13 mouse cellular contexts compared by ENCODE assay signal in genomic region chr2:78580013-78580412, GRCm38 (mm10).
DNase-seq lines count a peak whose midpoint lies in the region; ATAC-seq and TF ChIP-seq lines count a peak whose summit lies in the region.
"Had no signal": no experiment of that assay in that cellular context is flagged by ENCODE, and none has a peak within 500 bp of the region (broad histone marks: within the 10 kb centered on the region; RNA-seq: fewer than 3 reads in every experiment).

No protein-coding gene starts in this region.

- no peak overlapping the region for H3K4me2 ChIP-seq in kidney, postnatal 0 days (ENCODE audit: low read length)
- no peak overlapping the region for H3K4me2 ChIP-seq in kidney, embryonic 14.5 days (replicated peaks; ENCODE audit: low read depth, low read length)
- no peak overlapping the region for H3K4me2 ChIP-seq in hindbrain, embryonic 16.5 days (ENCODE audit: low read length)
- H3K4me2 ChIP-seq: heart, embryonic 15.5 days; midbrain, embryonic 15.5 days had no signal

- no peak overlapping the region for H3K4me3 ChIP-seq in kidney, postnatal 0 days (replicated peaks; ENCODE audit: low read depth, low read length)
- no peak overlapping the region for H3K4me3 ChIP-seq in kidney, embryonic 14.5 days (ENCODE audit: low read length)
- no peak overlapping the region for H3K4me3 ChIP-seq in hindbrain, embryonic 16.5 days (ENCODE audit: low read length)
- H3K4me3 ChIP-seq: heart, embryonic 15.5 days; midbrain, embryonic 15.5 days had no signal

- H3K27ac ChIP-seq in kidney, postnatal 0 days: no peak overlapping the region
- no peak overlapping the region for H3K27ac ChIP-seq in kidney, embryonic 14.5 days (ENCODE audit: low read depth, low read length)
- no peak overlapping the region for H3K27ac ChIP-seq in hindbrain, embryonic 16.5 days (ENCODE audit: low read depth, low read length)
- H3K27ac ChIP-seq: heart, embryonic 15.5 days; midbrain, embryonic 15.5 days had no signal

- H3K9ac ChIP-seq in kidney, postnatal 0 days (ENCODE audit: low read depth, low read length): no peak overlapping the region
- H3K9ac ChIP-seq in kidney, embryonic 14.5 days (ENCODE audit: low read depth, low read length): no peak overlapping the region
- no peak overlapping the region for H3K9ac ChIP-seq in hindbrain, embryonic 16.5 days (ENCODE audit: low read depth, low read length)
- H3K9ac ChIP-seq: heart, embryonic 15.5 days; midbrain, embryonic 15.5 days had no signal

- no peak for TF ChIP-seq CTCF in kidney, postnatal 0 days (IDR thresholded peaks at IDR 0.05; ENCODE audit: low read depth)

- ATAC-seq in kidney, postnatal 0 days (replicated peaks; ENCODE audit: low FRiP score, low read depth): no peak
- ATAC-seq in kidney, embryonic 14.5 days (ENCODE audit: low FRiP score, low TSS enrichment): no peak
- ATAC-seq in hematopoietic stem cell, adult 5-6 weeks (replicated peaks in 1 of 2; ENCODE audit: insufficient read depth in 1 of 2, low FRiP score in 2 of 2, low TSS enrichment in 1 of 2, low read depth in 1 of 2, poor library complexity in 2 of 2, severe bottlenecking in 2 of 2): peak; percentile 98
- peak; percentile 99 for ATAC-seq in megakaryocyte progenitor cell, adult 5-6 weeks (replicated peaks; ENCODE audit: poor library complexity)
- no peak for ATAC-seq in hindbrain, embryonic 16.5 days
- ATAC-seq: inflammation-experienced regulatory T-cells, adult 6 months; midbrain, embryonic 15.5 days had no signal

- H3K27me3 ChIP-seq in kidney, postnatal 0 days (ENCODE audit: insufficient read depth, low read length): no peaks in the 10 kb centered on the region
- no peaks in the 10 kb centered on the region for H3K27me3 ChIP-seq in kidney, embryonic 14.5 days (ENCODE audit: control insufficient read depth, insufficient read depth, low read length)
- no peaks in the 10 kb centered on the region for H3K27me3 ChIP-seq in hindbrain, embryonic 16.5 days (replicated peaks; ENCODE audit: control insufficient read depth, insufficient read depth, low read length)
- H3K27me3 ChIP-seq: heart, embryonic 15.5 days; midbrain, embryonic 15.5 days had no signal

- H3K36me3 ChIP-seq in kidney, postnatal 0 days (ENCODE audit: insufficient read depth, low read length): no peaks in the 10 kb centered on the region
- H3K36me3 ChIP-seq in kidney, embryonic 14.5 days (ENCODE audit: control insufficient read depth, insufficient read depth, low read length): no peaks in the 10 kb centered on the region
- no peaks in the 10 kb centered on the region for H3K36me3 ChIP-seq in hindbrain, embryonic 16.5 days (ENCODE audit: control insufficient read depth, insufficient read depth, low read length)
- H3K36me3 ChIP-seq: heart, embryonic 15.5 days; midbrain, embryonic 15.5 days had no signal

- intact Hi-C loops in gastrocnemius, postnatal 36 days (cut with DNase I): no loop called here

- H3K9me3 ChIP-seq in kidney, postnatal 0 days (replicated peaks; ENCODE audit: low read length): no peaks in the 10 kb centered on the region
- no peaks in the 10 kb centered on the region for H3K9me3 ChIP-seq in kidney, embryonic 14.5 days (ENCODE audit: control insufficient read depth, low read length)
- no peaks in the 10 kb centered on the region for H3K9me3 ChIP-seq in hindbrain, embryonic 16.5 days (ENCODE audit: control insufficient read depth, low read length)
- H3K9me3 ChIP-seq: heart, embryonic 15.5 days; midbrain, embryonic 15.5 days had no signal

- 45% methylated on average over 6 of the region's 6 CpGs for WGBS in kidney, postnatal 0 days
- WGBS in kidney, embryonic 14.5 days: 51% methylated on average over 6 of the region's 6 CpGs
- WGBS in hindbrain, embryonic 16.5 days: 67% methylated on average over 6 of the region's 6 CpGs

- no peaks in the 10 kb centered on the region for H3K4me1 ChIP-seq in kidney, postnatal 0 days (replicated peaks; ENCODE audit: insufficient read depth, low read length)
- H3K4me1 ChIP-seq in kidney, embryonic 14.5 days (ENCODE audit: control insufficient read depth, insufficient read depth, low read length): no peaks in the 10 kb centered on the region
- no peaks in the 10 kb centered on the region for H3K4me1 ChIP-seq in hindbrain, embryonic 16.5 days (ENCODE audit: control insufficient read depth, insufficient read depth, low read depth, low read length)
- H3K4me1 ChIP-seq: heart, embryonic 15.5 days; midbrain, embryonic 15.5 days had no signal

- peak; percentile 7 for DNase-seq in kidney, postnatal 0 days (ENCODE audit: low spot score)
- peak; percentile 4 for DNase-seq in NIH3T3 (ENCODE audit: low read depth)
- no peak for DNase-seq in gastrocnemius, postnatal 36 days
- DNase-seq in kidney, adult 8-10 months: no peak
- DNase-seq: lung, adult 2 months; right cerebral cortex, postnatal 4 days had no signal

Comparison
In these comparisons a context has a peak if more than half of its experiments do, and no peak if none do; other contexts are left out.
1. DNase-seq: peak in kidney, postnatal 0 days (single experiment) and NIH3T3 (single experiment); none in gastrocnemius, postnatal 36 days (0 of 2) and kidney, adult 8-10 months (0 of 2).
2. ATAC-seq: peak in hematopoietic stem cell, adult 5-6 weeks (2 of 2) and megakaryocyte progenitor cell, adult 5-6 weeks (single experiment); none in kidney, postnatal 0 days (single experiment), kidney, embryonic 14.5 days (single experiment) and hindbrain, embryonic 16.5 days (single experiment).